Mouse (Mus musculus) left cerebral cortex, postnatal 36 days (tissue): Measurements from ENCODE around the gene Pxt1. TPM values are rescaled to one million over a fixed set of nuclear protein-coding genes. Genes with fewer than 3 reads are reported as not detected.

ENCODE experiments used
- DNase-seq, 2 experiments: peaks; one replicate each; pipeline ENCODE4 v3.0.0; 2021 to 2022; ENCODE audit warnings: low spot score in 2 of 2, mixed read lengths in 1 of 2
- intact Hi-C: fragments of 180-260 bp; cut with DNase I; formaldehyde crosslinking; loops from one replicate; pipeline ENCODE4 v1.15.1; 2025
- total RNA-seq, 2 experiments: library from RNA; stranded (reverse); gene quantifications; 2 replicates each; pipeline ENCODE4 v1.2.3; 2021

Gene Pxt1
- total RNA-seq, 2 experiments from 2014 or later: not detected

DNA sequence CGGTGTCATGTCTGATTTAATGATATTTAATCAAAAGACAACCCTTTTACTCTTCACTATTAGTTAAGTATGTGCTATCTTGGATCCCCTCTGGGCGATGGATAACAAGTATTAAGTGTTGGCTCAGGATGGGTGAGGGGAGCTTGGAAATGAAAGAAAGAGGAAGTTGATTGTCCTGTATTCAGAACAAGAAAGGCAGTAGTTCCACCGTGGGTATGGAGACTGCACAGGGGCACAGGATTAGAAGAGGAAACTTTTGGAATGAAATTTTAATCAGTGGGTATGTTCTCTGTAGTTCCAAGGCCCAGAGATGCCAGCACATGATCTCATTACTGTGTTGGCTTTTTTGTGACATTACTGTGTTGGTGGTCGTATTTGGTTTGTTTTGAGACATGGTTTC lies 7.1 kb upstream of the Pxt1 start:
- no peak for DNase-seq
- intact Hi-C loops: no loop called here

DNA sequence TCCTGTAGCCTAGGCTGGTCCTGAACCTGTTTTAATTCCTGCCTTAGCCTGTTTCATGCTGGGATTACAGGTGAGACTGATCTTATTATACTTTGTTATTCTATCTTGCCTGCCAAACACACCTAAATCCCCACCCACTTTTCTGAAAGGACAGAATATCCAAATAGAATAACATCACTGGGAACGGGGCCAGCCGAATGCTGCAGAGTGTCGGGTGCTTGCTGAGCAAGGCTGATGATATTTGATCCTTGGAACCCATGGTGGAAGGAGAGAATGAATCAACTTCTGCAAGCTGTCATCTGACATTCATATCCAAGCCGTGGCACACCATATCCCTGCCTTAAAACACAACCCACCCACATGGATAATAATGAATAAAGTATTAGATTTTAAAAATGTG lies 5.0 kb upstream of the Pxt1 start:
- intact Hi-C loops: loop anchor here (1.0 kb wide), 1 partner anchor 11 kb away; no protein-coding TSS in a partner anchor

DNA sequence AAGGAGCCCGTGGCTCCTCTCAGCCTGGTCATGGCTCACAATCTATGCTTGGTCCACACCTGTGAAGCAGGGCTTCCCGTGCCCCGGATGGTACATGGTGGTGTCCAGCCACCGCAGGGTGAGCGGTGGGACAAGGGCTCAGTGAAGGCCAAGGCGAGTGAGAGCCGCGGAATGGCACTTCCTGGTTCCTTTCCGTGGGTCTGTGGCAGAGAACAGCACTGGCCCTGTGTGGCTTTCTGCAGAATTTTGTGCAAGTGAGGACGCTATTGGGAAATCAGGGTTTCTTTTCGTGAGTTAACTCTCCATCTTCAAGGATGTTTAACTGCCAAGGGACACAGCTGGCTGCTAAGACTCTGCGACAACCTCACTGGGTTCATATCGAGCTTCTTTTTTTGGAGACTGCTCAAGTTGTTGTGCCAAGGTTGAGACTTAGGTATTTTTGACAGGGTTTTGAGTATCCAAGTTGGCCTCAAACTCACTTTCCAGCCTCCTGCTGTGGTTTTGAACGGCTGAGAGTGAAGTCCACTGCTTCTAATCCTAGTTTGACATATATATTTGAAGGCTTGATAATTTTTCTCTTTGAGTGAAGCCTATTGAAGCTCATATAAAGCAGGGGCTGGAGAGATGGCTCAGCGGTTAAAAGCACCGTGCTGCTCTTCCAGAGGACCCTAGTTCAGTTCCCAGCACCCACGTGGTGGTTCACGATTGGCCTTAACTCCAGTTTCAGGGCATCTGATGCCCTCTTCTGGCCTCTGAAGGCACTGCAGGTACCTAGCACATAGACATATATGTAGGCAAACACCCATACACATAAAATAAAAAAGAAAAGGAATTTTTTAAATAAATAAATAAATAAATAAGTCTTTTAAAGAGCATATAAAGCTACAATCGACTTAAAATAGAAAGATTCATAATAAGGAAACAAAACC lies 3.6 kb upstream of the Pxt1 start:
- no peak for DNase-seq
- intact Hi-C loops: no loop called here

More for the DNA sequence above, 5.0 kb upstream of the Pxt1 start:
- no peak for DNase-seq

DNA sequence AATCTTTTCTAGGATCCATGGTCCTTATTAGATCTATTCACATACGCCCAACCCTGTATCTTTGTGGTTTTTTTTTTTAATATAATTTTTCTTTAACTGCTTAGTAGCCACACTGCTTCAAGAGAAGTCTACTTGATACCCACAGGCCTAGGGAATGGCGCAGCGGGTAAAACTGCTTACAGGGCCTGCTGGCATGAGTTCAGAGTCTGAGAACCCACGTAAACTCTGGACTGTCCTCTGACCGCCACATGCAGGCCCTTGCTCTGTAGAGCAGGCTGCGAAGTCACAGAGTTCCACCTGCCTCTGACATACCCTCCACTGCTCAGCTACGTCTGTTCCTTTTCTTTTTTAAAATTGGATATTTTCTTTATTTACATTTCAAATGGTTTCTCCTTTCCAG lies 841 bp upstream of the Pxt1 start:
- DNase-seq: no peak
- intact Hi-C loops: no loop called here

DNA sequence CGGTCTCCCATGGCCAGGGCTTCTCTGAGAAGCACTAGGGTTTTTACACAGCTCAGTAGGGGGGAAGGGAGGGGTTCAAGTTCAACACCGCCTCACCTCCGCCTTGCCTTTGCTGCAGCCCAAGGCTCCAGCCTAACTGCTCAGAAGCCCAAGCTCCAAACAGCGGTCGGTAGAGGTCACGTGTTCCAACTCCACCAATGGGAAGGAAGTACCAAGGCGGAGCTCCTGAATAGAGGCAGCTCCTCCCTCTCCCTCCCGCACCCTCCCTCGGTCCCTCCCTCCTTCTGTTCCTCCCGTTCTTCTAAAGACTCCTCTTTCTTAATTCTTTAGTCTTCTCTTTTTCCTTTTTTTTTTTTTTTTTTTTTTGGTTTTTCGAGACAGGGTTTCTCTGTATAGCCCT lies 1.5 kb downstream of the Pxt1 start:
- no peak for DNase-seq
- intact Hi-C loops: no loop called here

DNA sequence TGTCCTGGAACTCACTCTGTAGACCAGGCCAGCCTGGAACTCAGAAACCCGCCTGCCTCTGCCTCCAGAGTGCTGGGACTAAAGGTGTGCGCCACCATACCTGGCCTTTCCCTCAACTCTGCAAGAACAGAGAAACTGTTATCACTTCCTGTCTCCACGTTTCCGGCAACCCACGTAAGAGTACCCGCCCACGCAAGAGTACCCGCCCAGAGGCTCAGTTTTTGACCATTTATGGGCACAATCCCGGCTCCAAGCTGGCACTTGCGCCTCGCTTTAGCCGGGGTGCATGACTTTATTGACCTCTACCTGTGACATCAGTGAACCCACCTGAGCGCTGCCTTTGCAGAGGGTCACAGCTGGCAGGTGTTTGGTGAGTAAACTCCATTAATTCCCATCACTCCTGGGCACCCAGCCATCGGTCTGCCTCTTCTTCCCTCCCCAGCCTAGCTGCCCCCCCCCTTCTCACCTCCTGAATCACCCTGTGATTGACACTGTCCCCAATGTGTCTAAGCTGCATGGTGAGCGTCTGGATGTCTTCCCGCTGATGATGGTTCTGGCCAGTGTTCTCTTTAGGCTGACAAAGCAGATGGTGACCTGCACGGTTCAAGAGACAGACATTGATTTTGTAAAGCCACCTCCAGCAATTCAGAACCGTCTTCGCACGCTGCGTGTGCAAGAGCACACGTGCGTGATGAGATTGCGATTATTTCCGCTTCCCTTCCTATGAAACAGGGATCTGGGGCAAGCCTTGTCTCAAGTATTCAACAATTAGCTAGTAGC lies 2.7 kb downstream of the Pxt1 start:
- no peak for DNase-seq
- intact Hi-C loops: no loop called here

DNA sequence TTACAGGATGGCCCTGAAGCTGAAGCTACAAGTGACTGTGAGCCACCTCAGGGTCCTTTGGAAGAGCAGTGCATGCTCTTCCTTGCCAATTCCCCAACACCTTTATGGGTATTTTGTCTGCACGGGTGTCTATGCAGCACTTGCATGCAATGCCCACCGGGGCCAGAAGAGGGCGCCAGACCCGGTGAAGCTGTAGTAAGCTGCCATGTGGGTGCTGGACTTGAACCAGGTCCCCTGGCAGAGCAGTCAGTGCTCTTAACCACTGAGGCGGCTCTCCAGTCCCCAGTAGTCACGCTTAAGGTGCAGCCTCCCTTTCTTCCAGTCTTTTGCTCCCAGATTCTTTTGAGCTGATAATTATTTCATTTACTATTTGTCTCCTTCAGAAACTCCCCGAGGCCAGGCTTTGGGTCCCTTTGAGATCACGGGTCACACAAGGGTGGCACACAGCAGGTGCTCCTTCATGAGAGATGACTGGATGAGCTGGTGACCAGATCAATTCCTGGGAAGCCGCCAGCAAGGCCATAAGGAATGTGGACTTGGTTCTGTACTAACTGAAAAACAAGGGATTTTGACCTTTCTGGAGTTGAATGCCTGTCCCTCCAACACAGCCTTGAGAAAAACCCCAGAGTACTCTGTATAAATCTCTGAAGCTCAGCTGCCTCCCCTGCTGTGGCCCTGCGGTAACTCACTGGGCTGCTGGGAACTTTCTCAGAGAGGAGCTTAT lies 6.9 kb downstream of the Pxt1 start:
- DNase-seq: no peak
- intact Hi-C loops: loop anchor here (1.0 kb wide), 1 partner anchor 12 kb away; no protein-coding TSS in a partner anchor

DNA sequence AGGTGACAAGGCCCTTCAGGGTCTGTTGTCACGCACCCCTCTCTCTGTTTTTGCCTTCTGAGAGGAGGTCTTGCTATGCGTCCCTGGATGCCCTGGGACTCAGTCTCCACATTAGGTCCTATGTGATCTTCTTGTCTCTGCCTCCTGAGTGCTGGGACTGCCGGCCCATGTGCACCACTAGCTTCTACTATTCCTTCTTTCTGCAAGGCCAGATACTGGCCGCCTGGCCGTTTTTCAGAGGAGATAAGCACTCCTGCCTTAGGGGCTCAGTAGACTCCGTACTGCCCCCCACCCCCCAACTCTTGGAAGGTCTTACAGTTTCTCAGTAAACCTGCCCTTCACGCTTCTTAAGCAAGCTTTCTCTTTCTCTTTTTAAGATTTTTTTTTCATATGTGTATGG lies 7.5 kb downstream of the Pxt1 start:
- DNase-seq: no peak
- intact Hi-C loops: no loop called here

DNA sequence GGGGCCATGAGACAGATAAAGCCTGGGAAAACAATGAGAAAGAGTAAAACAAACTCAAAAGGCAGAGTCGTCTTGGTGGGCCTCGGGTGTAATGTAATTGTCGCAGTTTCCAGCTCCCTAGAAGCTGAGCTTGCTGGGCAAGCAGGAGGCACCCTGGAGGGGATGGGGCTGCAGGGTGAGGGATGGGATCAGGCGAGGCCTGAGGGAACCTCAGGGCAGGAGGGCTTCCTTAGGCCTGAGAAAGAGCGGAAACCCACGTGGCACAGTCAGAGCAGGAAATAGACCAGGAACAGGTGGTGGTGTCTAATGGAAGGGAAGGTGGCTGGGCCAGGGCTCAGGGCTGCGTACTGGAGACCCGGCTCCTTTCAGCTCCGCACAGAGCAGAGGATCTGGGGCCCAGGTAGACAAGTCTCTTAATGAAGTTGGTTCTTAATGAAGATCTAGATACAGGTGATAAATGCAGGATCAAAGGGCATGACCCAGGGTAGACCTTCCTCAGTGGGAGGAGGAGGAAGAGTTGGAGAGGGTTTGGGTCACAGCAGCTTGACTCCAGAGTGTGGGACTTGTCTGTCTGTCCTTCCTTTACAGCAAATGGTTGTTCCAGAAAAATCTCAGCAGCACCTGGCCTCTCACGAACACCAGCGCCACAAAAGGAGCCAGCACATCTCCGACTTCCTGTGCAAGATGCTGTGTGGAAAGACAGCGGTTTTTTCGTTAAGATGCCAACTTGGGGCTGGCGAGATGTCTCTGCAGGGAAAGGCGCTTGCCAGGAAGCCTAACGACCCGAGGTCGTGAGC lies 9.3 kb downstream of the Pxt1 start:
- no peak for DNase-seq
- intact Hi-C loops: no loop called here

DNA sequence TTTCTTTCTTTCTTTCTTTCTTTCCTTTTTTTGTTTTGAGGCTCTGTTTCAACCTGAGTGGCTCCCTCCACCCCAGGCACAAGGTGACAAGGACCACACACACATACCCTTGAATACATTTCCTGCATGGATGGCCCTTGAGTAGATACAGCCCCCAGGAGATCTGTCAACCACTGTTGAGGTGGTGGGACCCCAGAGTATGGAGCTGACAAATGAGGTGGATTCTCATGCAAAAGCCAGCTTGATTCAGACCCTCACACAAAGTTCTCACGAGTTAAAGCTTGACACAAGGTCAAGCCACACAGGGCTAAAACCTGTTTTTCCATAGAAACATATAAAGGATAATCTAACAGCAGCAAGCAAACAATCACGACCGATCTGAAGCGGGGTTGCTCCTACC lies 11.4 kb downstream of the Pxt1 start:
- intact Hi-C loops: no loop called here
- DNase-seq: no peak

DNA sequence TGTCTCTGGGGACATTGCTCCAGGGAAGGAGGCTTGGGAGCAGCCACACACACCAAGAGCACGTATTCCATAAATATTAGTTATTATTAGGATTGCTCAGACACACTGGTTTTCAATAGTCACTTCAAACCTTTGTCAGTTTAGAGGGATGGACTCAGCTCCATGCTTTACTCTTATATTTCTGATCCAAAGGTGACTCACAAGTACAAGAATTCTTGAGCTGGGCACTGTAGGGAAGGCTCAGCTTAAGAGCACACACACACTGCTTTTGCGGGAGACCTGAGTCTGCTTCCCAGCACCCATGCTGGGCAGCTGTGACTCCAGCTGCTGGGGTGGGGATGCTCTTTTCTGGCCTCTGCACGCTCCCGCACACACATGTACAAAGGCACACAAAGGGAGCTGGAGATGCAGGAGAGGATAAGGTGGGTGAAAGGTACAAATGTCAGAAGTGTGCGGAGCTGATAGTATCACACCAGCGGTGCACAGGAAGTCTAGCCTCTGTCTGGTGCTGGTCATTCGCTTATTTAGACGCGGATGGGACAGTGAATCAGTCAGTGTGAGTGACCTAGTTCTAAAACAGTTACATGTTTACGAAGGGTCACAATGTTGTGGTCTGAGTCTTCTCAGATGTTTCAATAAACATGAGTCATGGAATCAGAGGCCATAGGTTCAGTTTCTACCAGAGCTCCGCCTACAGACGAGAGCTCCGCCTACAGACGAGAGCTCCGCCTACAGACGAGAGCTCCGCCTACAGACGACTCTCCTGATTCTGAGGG lies 12.0 kb downstream of the Pxt1 start:
- intact Hi-C loops: no loop called here
- DNase-seq: no peak

DNA sequence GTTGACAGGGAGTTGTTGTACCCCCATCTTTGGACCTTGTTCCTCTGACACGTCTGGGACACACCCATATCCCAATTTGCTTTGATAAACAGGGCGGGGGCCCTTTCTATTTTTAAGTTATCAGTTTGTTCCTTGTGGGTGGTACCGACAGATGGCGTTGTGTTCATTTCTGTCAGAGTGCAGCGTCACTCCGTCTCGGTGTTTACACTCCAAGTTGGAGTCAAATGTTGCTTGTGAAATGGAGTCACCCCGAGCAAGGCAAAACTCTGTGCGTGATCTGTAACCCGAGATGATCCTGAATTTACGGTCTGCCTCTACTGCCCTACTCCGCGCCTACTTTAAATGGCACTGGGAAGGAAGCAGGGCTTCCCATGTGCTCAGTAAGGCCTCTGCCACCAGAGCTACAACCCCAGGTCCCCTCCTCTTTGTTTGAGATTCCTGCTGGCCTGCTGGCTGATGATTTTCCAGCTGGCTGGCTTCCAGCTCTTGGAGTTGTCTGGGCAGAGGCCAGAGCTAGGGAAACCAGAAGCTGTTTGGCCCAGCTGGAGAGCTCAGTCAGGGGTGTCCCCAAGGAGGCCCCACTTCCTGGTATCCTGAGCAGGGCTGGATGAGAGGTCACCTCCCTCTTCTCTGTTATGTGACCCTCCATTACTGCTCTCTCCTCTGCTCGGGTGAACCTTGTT lies 13.1 kb downstream of the Pxt1 start:
- DNase-seq: peak; percentile 29 to 52
- intact Hi-C loops: no loop called here

DNA sequence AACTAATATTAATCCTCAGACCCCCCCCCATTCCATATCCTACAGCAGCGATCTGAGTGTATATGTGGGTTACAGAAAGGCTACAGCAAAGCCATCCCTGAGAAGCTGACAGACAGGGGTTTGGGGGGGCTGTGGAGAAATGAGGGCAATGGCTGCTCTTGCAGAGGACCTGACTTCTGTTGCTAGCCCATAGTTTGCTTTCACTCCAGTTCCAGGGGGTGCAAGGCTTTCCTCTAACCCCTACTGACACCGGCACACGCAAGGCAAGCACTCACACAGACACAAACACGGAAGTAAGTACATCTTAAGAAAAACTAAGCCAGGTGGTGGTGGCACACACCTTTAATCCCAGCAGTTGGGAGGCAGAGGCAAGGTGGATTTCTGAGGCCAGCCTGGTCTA lies 14.3 kb downstream of the Pxt1 start:
- no peak for DNase-seq
- intact Hi-C loops: loop anchor here (5.0 kb wide), 1 partner anchor 167 kb away; no protein-coding TSS in a partner anchor

DNA sequence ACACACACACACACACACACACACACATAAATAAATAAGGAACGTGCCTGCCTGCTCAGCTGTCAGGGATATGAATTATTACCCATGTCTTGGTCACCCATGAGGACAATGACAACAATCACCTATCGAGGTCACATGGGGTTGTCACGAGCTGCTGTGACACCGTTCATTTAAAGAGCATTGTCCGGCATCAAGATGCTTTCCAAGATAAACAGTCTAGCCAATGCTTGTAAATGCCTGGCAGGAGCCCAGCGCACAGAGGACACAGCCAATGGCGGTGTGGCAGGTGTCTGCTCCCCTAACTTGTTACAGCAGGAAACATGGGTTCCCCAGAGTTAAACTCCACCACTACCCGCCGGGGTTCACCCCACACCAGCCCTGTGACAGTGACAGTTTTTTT lies 15.6 kb downstream of the Pxt1 start:
- DNase-seq: no peak
- intact Hi-C loops: loop anchor here (5.0 kb wide), 1 partner anchor 166 kb away; no protein-coding TSS in a partner anchor

DNA sequence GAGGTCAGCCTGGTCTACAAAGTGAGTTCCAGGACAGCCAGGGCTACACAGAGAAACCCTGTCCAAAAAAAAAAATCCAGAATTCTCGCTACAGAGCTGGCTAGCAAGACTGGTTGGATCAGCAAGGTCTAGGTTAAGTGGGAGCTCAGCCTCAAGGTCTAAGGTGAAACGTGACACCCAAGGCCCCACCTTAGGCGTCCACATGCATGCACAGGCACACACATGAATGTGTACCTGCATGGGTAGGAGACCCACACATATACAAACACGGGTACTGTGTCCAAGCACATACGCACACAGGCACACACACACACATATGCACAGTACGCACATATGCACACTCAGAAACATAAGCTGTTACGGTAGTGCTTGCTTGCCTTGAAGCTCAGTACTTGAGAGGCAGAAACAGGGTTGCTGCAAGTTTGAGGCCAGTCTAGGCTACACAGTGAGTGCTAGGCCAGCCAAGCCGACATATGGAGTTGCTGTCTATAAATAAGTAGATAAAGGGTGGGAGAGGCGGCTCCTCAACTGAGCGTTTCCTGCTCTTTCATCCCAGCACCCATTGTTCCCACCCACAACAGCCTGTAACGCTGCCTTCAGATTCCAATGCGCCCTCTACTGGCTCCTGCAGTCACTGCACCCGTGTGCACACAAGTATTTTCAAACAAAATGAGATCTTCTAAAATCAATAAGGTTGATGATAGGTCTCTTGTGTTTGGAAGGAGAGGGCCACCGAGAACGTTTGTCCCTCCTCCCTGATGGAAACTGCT lies 16.6 kb downstream of the Pxt1 start:
- DNase-seq: no peak
- intact Hi-C loops: loop anchor here (1.0 to 5.0 kb wide), 4 partner anchors 23 to 236 kb away; partner anchors contain the start of genes Mapk14 and Slc26a8

DNA sequence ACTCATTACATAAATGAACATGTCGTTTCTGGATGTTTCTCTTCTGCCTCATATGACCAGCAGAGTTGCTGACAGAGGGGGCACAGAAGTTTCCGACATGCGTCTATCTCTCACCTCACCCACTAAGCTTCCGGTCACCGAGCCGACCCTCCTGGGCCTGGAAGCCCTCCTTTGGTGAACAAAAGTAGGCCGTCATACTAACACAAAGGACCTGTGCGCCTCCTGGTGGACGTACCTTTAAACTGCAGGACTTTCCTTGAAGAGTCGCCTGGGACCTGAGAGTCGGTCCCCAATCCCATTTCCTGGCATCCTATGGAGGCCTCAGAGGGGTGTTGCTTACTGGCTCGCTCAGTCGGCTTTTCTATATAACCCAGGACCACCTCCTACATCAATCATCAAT lies 17.3 kb downstream of the Pxt1 start:
- DNase-seq: peak; percentile 79 to 83
- intact Hi-C loops: loop anchor here (1.0 to 5.0 kb wide), 4 partner anchors 22 to 236 kb away; partner anchors contain the start of genes Mapk14 and Slc26a8
